Comparison of ENCODE assay signal across 8 mouse cellular contexts in genomic region chr7:16811649-16812070, GRCm38 (mm10). TPM values are rescaled to one million over a fixed set of nuclear protein-coding genes. Genes with fewer than 3 reads are reported as not detected.
DNase-seq lines count a peak whose midpoint lies in the region; ATAC-seq and TF ChIP-seq lines count a peak whose summit lies in the region.

No protein-coding gene starts in this region.

- no peaks in the 10 kb centered on the region for H3K9me3 ChIP-seq in heart, postnatal 0 days (replicated peaks; ENCODE audit: control insufficient read depth, low read length)
- H3K9me3 ChIP-seq in embryonic facial prominence, embryonic 13.5 days = 0 out of 2 replicates have a peak, but pooled peaks cover 3% of the 10 kb centered on the region
- no peaks in the 10 kb centered on the region for H3K9me3 ChIP-seq in hindbrain, postnatal 0 days (ENCODE audit: low read length)
- no peaks in the 10 kb centered on the region for H3K9me3 ChIP-seq in midbrain, embryonic 14.5 days (ENCODE audit: control insufficient read depth, low read length)

- no peak for DNase-seq in heart, postnatal 0 days (ENCODE audit: low spot score)
- no peak for DNase-seq in heart, adult 18-20 months
- no peak for DNase-seq in hindbrain, postnatal 0 days (ENCODE audit: low spot score)
- no peak for DNase-seq in midbrain, embryonic 14.5 days
- no peak for DNase-seq in adipocyte (ENCODE audit: low spot score)
- DNase-seq in kidney, postnatal 25 days = no peak

- no peak for TF ChIP-seq EP300 in heart, postnatal 0 days (IDR thresholded peaks at IDR 0.05; ENCODE audit: low read depth)

- no peak overlapping the region for H3K27ac ChIP-seq in heart, postnatal 0 days (ENCODE audit: low read depth)
- no peak overlapping the region for H3K27ac ChIP-seq in embryonic facial prominence, embryonic 13.5 days
- H3K27ac ChIP-seq in hindbrain, postnatal 0 days = peak overlapping the region; percentile 85
- H3K27ac ChIP-seq in midbrain, embryonic 14.5 days (replicated peaks; ENCODE audit: low read depth, low read length) = peak overlapping the region; percentile 93

- no peak for ATAC-seq in heart, postnatal 0 days (ENCODE audit: insufficient read depth, low read depth)
- ATAC-seq in embryonic facial prominence, embryonic 13.5 days (ENCODE audit: insufficient number of reproducible peaks, insufficient read depth, low FRiP score, low TSS enrichment, low read depth) = no peak
- no peak for ATAC-seq in hindbrain, postnatal 0 days
- ATAC-seq in midbrain, embryonic 14.5 days (ENCODE audit: low FRiP score, low TSS enrichment) = no peak
- ATAC-seq in megakaryocyte-erythroid progenitor cell, adult 5-6 weeks (replicated peaks; ENCODE audit: low FRiP score, low TSS enrichment, poor library complexity, severe bottlenecking) = no peak

- H3K4me2 ChIP-seq in heart, postnatal 0 days (ENCODE audit: low read depth, low read length) = peak overlapping the region; percentile 65
- H3K4me2 ChIP-seq in embryonic facial prominence, embryonic 13.5 days = peak overlapping the region; percentile 99
- peak overlapping the region; percentile 64 for H3K4me2 ChIP-seq in hindbrain, postnatal 0 days (ENCODE audit: low read depth, low read length)
- peak overlapping the region; percentile 83 for H3K4me2 ChIP-seq in midbrain, embryonic 14.5 days (ENCODE audit: low read length)

- H3K36me3 ChIP-seq in heart, postnatal 0 days (replicated peaks; ENCODE audit: control insufficient read depth, insufficient read depth, low read length) = peaks cover 39% of the 10 kb centered on the region
- H3K36me3 ChIP-seq in embryonic facial prominence, embryonic 13.5 days = peaks cover 40% of the 10 kb centered on the region
- 0 out of 2 replicates have a peak, but pooled peaks cover 2% of the 10 kb centered on the region for H3K36me3 ChIP-seq in hindbrain, postnatal 0 days (ENCODE audit: insufficient read depth, low read length)
- H3K36me3 ChIP-seq in midbrain, embryonic 14.5 days (ENCODE audit: control insufficient read depth, insufficient read depth, low read length) = peaks cover 17% of the 10 kb centered on the region; the same call in 1 of the 2 replicates

- no peaks in the 10 kb centered on the region for H3K27me3 ChIP-seq in heart, postnatal 0 days (ENCODE audit: control insufficient read depth, insufficient read depth, low read length)
- peaks cover 29% of the 10 kb centered on the region for H3K27me3 ChIP-seq in embryonic facial prominence, embryonic 13.5 days
- no peaks in the 10 kb centered on the region for H3K27me3 ChIP-seq in hindbrain, postnatal 0 days (ENCODE audit: insufficient read depth, low read length)
- H3K27me3 ChIP-seq in midbrain, embryonic 14.5 days (ENCODE audit: control insufficient read depth, insufficient read depth, low read length) = peaks cover 7% of the 10 kb centered on the region; the same call in 1 of the 2 replicates

- WGBS in heart, postnatal 0 days = 41% methylated on average over 17 of the region's 17 CpGs
- WGBS in embryonic facial prominence, embryonic 13.5 days = 13% methylated on average over 17 of the region's 17 CpGs
- WGBS in hindbrain, postnatal 0 days = 11% methylated on average over 17 of the region's 17 CpGs
- 11% methylated on average over 17 of the region's 17 CpGs for WGBS in midbrain, embryonic 14.5 days

- H3K9ac ChIP-seq in heart, postnatal 0 days (replicated peaks; ENCODE audit: low read depth, low read length) = no peak overlapping the region
- peak overlapping the region; percentile 73 for H3K9ac ChIP-seq in embryonic facial prominence, embryonic 13.5 days
- H3K9ac ChIP-seq in hindbrain, postnatal 0 days (replicated peaks; ENCODE audit: low read length) = peak overlapping the region; percentile 58
- peak overlapping the region; percentile 78 for H3K9ac ChIP-seq in midbrain, embryonic 14.5 days (replicated peaks; ENCODE audit: low read length)

- H3K4me3 ChIP-seq in heart, postnatal 0 days (ENCODE audit: low read depth, low read length) = peak overlapping the region; percentile 28; the same call in 1 of the 2 replicates
- H3K4me3 ChIP-seq in embryonic facial prominence, embryonic 13.5 days = peak overlapping the region; percentile 55
- peak overlapping the region; percentile 42 for H3K4me3 ChIP-seq in hindbrain, postnatal 0 days (ENCODE audit: low read length)
- H3K4me3 ChIP-seq in midbrain, embryonic 14.5 days (replicated peaks; ENCODE audit: low read depth, low read length) = peak overlapping the region; percentile 54

- peaks cover 5% of the 10 kb centered on the region; the same call in 1 of the 2 replicates for H3K4me1 ChIP-seq in heart, postnatal 0 days (ENCODE audit: control insufficient read depth, insufficient read depth)
- peaks cover 32% of the 10 kb centered on the region for H3K4me1 ChIP-seq in embryonic facial prominence, embryonic 13.5 days
- no peaks in the 10 kb centered on the region for H3K4me1 ChIP-seq in hindbrain, postnatal 0 days (ENCODE audit: insufficient read depth, low read length)
- H3K4me1 ChIP-seq in midbrain, embryonic 14.5 days (ENCODE audit: control insufficient read depth, insufficient read depth, low read length) = peaks cover 35% of the 10 kb centered on the region

- no peak for TF ChIP-seq CTCF in heart, postnatal 0 days (IDR thresholded peaks at IDR 0.05; ENCODE audit: low read depth)
- TF ChIP-seq CTCF in hindbrain, postnatal 0 days (IDR thresholded peaks at IDR 0.05; ENCODE audit: low read depth) = no peak

RNA-seq across cellular contexts. Expression of gene Strn4, which starts 4.0 kb away (rescaled TPM):
- 128 and 148 TPM in 2 replicates for total RNA-seq in heart, postnatal 0 days (2014; rRNA removed; ENCODE audit: low replicate concordance)
- 55.5 and 61.1 TPM in 2 replicates for polyA plus RNA-seq in heart, postnatal 0 days (2015; fragmentation: Nextera tagmentation; extraction: Ambion mirVana)
- total RNA-seq in heart, adult 18-20 months (2021) = 10 to 100 TPM; 50.3 to 60.0 TPM
- polyA plus RNA-seq in embryonic facial prominence, embryonic 13.5 days (2015; fragmentation: Nextera tagmentation; extraction: Ambion mirVana) = 122 and 124 TPM in 2 replicates
- 234 and 248 TPM in 2 replicates for total RNA-seq in hindbrain, postnatal 0 days (2014; rRNA removed)
- polyA plus RNA-seq in hindbrain, postnatal 0 days (2015; fragmentation: Nextera tagmentation; extraction: Ambion mirVana) = 128 and 141 TPM in 2 replicates
- polyA plus RNA-seq in midbrain, embryonic 14.5 days (2014; fragmentation: Nextera tagmentation; extraction: Ambion mirVana) = 213 and 219 TPM in 2 replicates
- total RNA-seq in megakaryocyte-erythroid progenitor cell, adult 5-6 weeks (2014; fragmentation: Nextera tagmentation) = 62.0 and 66.6 TPM in 2 replicates
- 63.9 and 71.1 TPM in 2 replicates for total RNA-seq in megakaryocyte-erythroid progenitor cell, adult 5-6 weeks (2017)

RNA-seq across cellular contexts. Expression of gene Fkrp, which starts 4.9 kb away (rescaled TPM):
- 40.4 and 54.2 TPM in 2 replicates for total RNA-seq in heart, postnatal 0 days (2014; rRNA removed; ENCODE audit: low replicate concordance)
- polyA plus RNA-seq in heart, postnatal 0 days (2015; fragmentation: Nextera tagmentation; extraction: Ambion mirVana) = 28.0 and 28.9 TPM in 2 replicates
- 10 to 100 TPM; 49.1 to 53.1 TPM for total RNA-seq in heart, adult 18-20 months (2021)
- polyA plus RNA-seq in embryonic facial prominence, embryonic 13.5 days (2015; fragmentation: Nextera tagmentation; extraction: Ambion mirVana) = 26.8 and 30.5 TPM in 2 replicates
- total RNA-seq in hindbrain, postnatal 0 days (2014; rRNA removed) = 63.1 and 73.8 TPM in 2 replicates
- 45.2 and 45.4 TPM in 2 replicates for polyA plus RNA-seq in hindbrain, postnatal 0 days (2015; fragmentation: Nextera tagmentation; extraction: Ambion mirVana)
- polyA plus RNA-seq in midbrain, embryonic 14.5 days (2014; fragmentation: Nextera tagmentation; extraction: Ambion mirVana) = 38.5 and 48.7 TPM in 2 replicates
- 14.4 and 21.5 TPM in 2 replicates for total RNA-seq in megakaryocyte-erythroid progenitor cell, adult 5-6 weeks (2014; fragmentation: Nextera tagmentation)
- total RNA-seq in megakaryocyte-erythroid progenitor cell, adult 5-6 weeks (2017) = 8.9 and 15.8 TPM in 2 replicates

RNA-seq across cellular contexts. Expression of gene Slc1a5, which starts 30.5 kb away (rescaled TPM):
- 55.8 and 81.4 TPM in 2 replicates for total RNA-seq in heart, postnatal 0 days (2014; rRNA removed; ENCODE audit: low replicate concordance)
- 27.1 and 28.1 TPM in 2 replicates for polyA plus RNA-seq in heart, postnatal 0 days (2015; fragmentation: Nextera tagmentation; extraction: Ambion mirVana)
- 10 to 100 TPM; 13.0 to 26.3 TPM for total RNA-seq in heart, adult 18-20 months (2021)
- 28.2 and 29.1 TPM in 2 replicates for polyA plus RNA-seq in embryonic facial prominence, embryonic 13.5 days (2015; fragmentation: Nextera tagmentation; extraction: Ambion mirVana)
- total RNA-seq in hindbrain, postnatal 0 days (2014; rRNA removed) = 18.1 and 19.2 TPM in 2 replicates
- polyA plus RNA-seq in hindbrain, postnatal 0 days (2015; fragmentation: Nextera tagmentation; extraction: Ambion mirVana) = 9.5 and 9.7 TPM in 2 replicates
- polyA plus RNA-seq in midbrain, embryonic 14.5 days (2014; fragmentation: Nextera tagmentation; extraction: Ambion mirVana) = 5.9 and 10.8 TPM in 2 replicates
- 102 and 107 TPM in 2 replicates for total RNA-seq in megakaryocyte-erythroid progenitor cell, adult 5-6 weeks (2014; fragmentation: Nextera tagmentation)
- 31.8 and 36.1 TPM in 2 replicates for total RNA-seq in megakaryocyte-erythroid progenitor cell, adult 5-6 weeks (2017)

RNA-seq across cellular contexts. Expression of gene Prkd2, which starts 31.0 kb away (rescaled TPM):
- total RNA-seq in heart, postnatal 0 days (2014; rRNA removed; ENCODE audit: low replicate concordance) = 10.6 and 13.4 TPM in 2 replicates
- polyA plus RNA-seq in heart, postnatal 0 days (2015; fragmentation: Nextera tagmentation; extraction: Ambion mirVana) = 8.3 and 8.8 TPM in 2 replicates
- total RNA-seq in heart, adult 18-20 months (2021) = 10 to 100 TPM; 19.7 to 22.2 TPM
- 20.5 and 20.8 TPM in 2 replicates for polyA plus RNA-seq in embryonic facial prominence, embryonic 13.5 days (2015; fragmentation: Nextera tagmentation; extraction: Ambion mirVana)
- 4.3 and 5.4 TPM in 2 replicates for total RNA-seq in hindbrain, postnatal 0 days (2014; rRNA removed)
- 4.3 and 4.8 TPM in 2 replicates for polyA plus RNA-seq in hindbrain, postnatal 0 days (2015; fragmentation: Nextera tagmentation; extraction: Ambion mirVana)
- 4.4 and 5.7 TPM in 2 replicates for polyA plus RNA-seq in midbrain, embryonic 14.5 days (2014; fragmentation: Nextera tagmentation; extraction: Ambion mirVana)
- 14.2 and 19.8 TPM in 2 replicates for total RNA-seq in megakaryocyte-erythroid progenitor cell, adult 5-6 weeks (2014; fragmentation: Nextera tagmentation)
- total RNA-seq in megakaryocyte-erythroid progenitor cell, adult 5-6 weeks (2017) = 5.2 and 14.9 TPM in 2 replicates

Comparison
In these comparisons a context has a peak if more than half of its experiments do, and no peak if none do; other contexts are left out.
1. H3K27ac ChIP-seq: peak in hindbrain, postnatal 0 days (single experiment) and midbrain, embryonic 14.5 days (single experiment); none in heart, postnatal 0 days (single experiment) and embryonic facial prominence, embryonic 13.5 days (single experiment).
2. Peak in every context shown above with its lines, with median percentiles within 50 percentile points of each other: H3K4me2 ChIP-seq and H3K4me3 ChIP-seq.